Mouse (Mus musculus) forebrain, embryonic 10.5 days (tissue): ENCODE results near the gene 7530416G11Rik. TPM values are rescaled to one million over a fixed set of nuclear protein-coding genes. Genes with fewer than 3 reads are reported as not detected.

Experiments used
- DNase-seq: peaks from one replicate; pipeline ENCODE4 v3.0.0-alpha.2; 2017; ENCODE audit warnings: low spot score; ENCODE audit errors: extremely low spot score
- H3K27ac ChIP-seq: fragments of 300-500 bp; sonication (generic); 2 replicates; pipeline ENCODE4 v1.5.1; 2016; ENCODE audit warnings: mild to moderate bottlenecking
- H3K27me3 ChIP-seq: fragments of 300-500 bp; sonication (generic); 2 replicates; pipeline ENCODE4 v1.6.1; 2016; ENCODE audit warnings: mild to moderate bottlenecking; ENCODE audit not compliant: poor library complexity, severe bottlenecking
- H3K36me3 ChIP-seq: fragments of 300-500 bp; sonication (generic); replicated peaks from 2 replicates; pipeline ENCODE4 v1.6.1; 2016; ENCODE audit warnings: mild to moderate bottlenecking, moderate library complexity
- H3K4me1 ChIP-seq: fragments of 300-500 bp; sonication (generic); 2 replicates; pipeline ENCODE4 v1.6.1; 2016
- H3K4me3 ChIP-seq: fragments of 300-500 bp; sonication (generic); 2 replicates; pipeline ENCODE4 v1.5.1; 2016; ENCODE audit warnings: mild to moderate bottlenecking, moderate library complexity
- H3K9me3 ChIP-seq: fragments of 300-500 bp; sonication (generic); 2 replicates; pipeline ENCODE4 v1.6.1; 2016; ENCODE audit warnings: mild to moderate bottlenecking, moderate library complexity
- WGBS: fragments of 180-500 bp; shearing (Covaris S2); methylation state at CpG from one replicate; pipeline ENCODE4 v1.1.7; 2016; 5-methylcytosine and 5-hydroxymethylcytosine counted together
- polyA plus RNA-seq: library from polyadenylated mRNA; unstranded; fragments of >200 nt; fragmentation: Nextera tagmentation; extraction: Ambion mirVana; gene quantifications from 2 replicates; pipeline ENCODE4 v1.2.1, GENCODE M21; 2016

Gene 7530416G11Rik
- polyA plus RNA-seq, 1 experiment from 2014 or later: not detected

DNA sequence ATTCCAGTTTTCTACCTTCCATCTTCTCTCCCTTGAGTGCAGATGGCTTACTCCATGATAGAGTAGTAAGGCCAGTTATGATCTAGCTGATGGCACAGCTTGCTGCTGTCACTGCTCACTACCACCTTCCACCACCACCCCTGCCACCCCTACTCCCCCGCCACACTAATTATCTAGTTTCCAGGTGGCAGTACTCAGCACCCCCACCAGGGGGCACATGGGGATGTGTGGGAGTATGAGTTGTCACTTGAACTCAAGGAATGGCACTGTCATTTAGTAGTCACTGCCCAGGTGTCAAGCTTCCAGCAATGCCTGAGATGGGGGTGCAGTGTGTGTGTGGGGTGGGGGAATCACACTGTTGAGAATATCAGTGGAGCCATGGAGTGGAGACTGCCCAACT lies 25.4 kb downstream of the 7530416G11Rik start:
- peaks cover 3% of the 10 kb centered on the region; the same call in 1 of the 2 replicates for H3K9me3 ChIP-seq
- 24% methylated on average over 1 of the region's 1 CpGs for WGBS
- H3K27ac ChIP-seq: 0 out of 2 replicates have a peak overlapping the region, but pooled peaks have one; percentile 30
- H3K36me3 ChIP-seq: peaks cover 10% of the 10 kb centered on the region
- peaks cover 38% of the 10 kb centered on the region for H3K27me3 ChIP-seq
- H3K4me3 ChIP-seq: no peak overlapping the region
- H3K4me1 ChIP-seq: peaks cover 52% of the 10 kb centered on the region
- DNase-seq: peak; percentile 71

DNA sequence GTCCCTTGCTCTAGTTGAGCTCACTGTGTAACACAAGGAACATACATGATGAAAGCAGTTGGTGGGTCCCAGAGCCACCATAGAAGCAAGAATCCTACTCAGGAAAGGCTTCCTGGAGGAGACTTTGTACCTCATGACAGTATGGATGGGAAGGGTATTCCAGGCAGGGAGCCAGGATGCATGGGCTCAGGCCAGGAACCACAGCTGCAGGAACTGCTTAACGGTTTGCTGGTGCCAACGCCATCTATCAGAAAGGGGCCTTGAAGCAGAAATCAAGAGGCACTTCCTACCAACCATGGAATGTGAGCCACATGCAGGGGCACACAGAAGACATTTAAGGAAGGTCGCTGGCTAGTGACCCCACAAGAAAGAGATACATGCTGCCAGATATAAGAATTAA lies 28.3 kb downstream of the 7530416G11Rik start:
- Histone ChIP-seq H3K9me3 (peaks cover 3% of the 10 kb centered on the region; the same call in 1 of the 2 replicates), H3K4me1 (peaks cover 24% of the 10 kb centered on the region), H3K27me3 (peaks cover 10% of the 10 kb centered on the region), H3K27ac (no peak overlapping the region), H3K36me3 (peaks cover 28% of the 10 kb centered on the region), H3K4me3 (no peak overlapping the region)
- DNase-seq: no peak
- 78% methylated on average over 3 of the region's 3 CpGs for WGBS

DNA sequence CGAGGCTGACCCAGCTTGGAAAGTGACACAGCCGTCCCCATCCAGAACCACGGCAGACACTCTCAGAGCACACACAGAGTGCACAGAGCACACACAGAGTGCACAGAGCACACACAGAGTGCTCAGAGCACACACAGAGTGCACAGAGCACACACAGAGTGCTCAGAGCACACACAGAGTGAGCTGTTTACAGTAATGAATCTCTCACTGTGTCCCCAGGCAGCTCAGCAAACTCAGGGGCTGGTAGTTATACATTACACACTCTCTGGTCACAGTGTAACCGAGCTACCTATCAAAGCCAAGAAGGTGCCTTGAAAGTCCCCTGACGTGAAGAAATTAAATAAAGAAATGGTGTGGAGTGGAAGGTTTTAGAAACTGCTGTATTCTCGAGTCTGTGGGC lies 33.6 kb downstream of the 7530416G11Rik start:
- Histone ChIP-seq H3K27ac (no peak overlapping the region), H3K27me3 (peaks cover 51% of the 10 kb centered on the region), H3K4me1 (peaks cover 32% of the 10 kb centered on the region), H3K9me3 (no peaks in the 10 kb centered on the region), H3K4me3 (no peak overlapping the region), H3K36me3 (peaks cover 66% of the 10 kb centered on the region)
- 88% methylated on average over 6 of the region's 6 CpGs for WGBS
- no peak for DNase-seq

DNA sequence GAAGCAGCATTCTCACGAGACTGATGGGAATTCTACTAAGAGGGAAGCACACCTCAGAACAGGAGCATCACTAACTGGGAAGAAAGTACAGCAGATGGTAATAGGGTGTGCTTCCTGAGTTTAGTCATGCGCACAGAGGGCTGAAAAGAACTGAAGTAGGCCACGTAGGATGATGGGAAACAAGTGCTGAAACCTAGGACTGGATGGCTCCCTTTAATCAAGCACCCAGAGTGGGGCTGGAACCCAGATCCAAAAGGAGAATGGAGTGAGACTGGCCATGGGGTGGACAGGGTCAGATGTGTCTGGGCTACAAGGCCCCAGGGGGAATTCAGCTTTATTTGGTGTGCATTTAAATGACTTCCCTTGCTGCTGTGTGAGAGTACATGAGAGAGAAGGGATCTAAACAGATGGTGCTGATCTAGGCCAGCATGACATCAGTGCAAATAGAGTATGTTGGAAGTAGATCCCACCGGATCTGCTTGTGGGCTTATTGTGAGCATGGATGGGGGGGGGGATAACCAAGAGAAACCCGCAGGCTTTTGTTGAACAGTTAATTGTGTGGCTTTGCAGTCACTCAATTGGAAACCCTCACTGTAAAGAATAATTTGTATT lies 36.5 kb downstream of the 7530416G11Rik start:
- no peaks in the 10 kb centered on the region for H3K9me3 ChIP-seq
- WGBS: 91% methylated on average over 5 of the region's 5 CpGs
- peak overlapping the region; percentile 90 for H3K27ac ChIP-seq
- no peak for DNase-seq
- peaks cover 72% of the 10 kb centered on the region for H3K27me3 ChIP-seq
- peaks cover 64% of the 10 kb centered on the region for H3K36me3 ChIP-seq
- H3K4me3 ChIP-seq: no peak overlapping the region
- peaks cover 60% of the 10 kb centered on the region for H3K4me1 ChIP-seq

DNA sequence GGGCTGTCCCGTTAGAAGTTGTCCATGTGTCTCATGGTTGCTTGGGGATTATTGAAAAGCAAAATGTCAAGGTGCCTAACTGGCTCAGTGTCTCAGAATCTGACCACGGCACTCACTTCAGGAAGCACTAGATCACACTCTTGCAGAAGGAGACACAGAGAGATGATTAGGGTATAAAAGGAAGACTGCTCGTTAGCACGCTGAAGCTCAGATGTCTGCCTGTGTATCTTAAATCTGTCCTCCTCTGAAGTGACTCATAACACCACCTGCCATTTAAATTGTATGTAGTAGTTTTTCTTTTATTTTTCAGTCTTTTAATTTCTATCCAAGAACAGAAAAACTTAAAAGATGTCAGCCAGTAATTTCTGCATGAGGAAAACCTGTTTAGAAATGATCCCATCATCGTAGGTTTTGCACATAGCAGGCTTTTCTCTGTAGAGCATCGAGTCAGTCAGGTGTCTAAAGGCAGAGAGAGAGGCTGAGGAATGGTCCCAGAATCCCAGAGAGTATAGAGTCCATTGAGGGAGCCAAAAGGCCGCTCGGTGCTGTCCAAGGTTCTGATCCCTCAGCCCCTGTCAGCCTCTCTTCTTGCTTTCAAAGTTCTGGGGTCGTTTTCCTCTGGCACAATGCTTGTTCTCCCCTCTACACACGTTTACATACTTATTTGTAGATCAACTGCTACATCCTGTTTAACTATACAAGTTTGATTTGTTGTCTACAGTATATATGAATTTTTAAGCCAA lies 38.0 kb downstream of the 7530416G11Rik start:
- H3K27ac ChIP-seq: peak overlapping the region; percentile 90
- WGBS: 32% methylated on average over 10 of the region's 10 CpGs

DNA sequence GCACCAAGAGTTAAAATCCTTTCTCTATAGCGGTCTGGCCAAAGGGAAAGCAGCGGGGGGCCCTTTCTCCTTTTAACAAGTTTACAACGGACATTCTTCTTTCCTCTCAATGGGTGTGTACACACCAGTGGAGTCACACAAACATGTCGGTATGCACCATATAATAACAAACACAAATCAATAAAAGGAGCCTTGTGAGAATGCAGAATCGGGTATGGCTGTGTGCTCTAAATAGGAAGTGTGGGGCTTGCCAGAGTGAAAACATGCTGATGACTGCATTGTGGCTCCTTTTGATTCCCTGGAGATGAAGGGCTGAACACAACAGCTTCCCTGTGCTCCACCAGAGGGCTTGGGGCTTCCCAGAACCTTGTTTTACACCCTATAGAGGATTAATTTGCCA lies 38.8 kb downstream of the 7530416G11Rik start:
- 5% methylated on average over 5 of the region's 5 CpGs for WGBS
- Histone ChIP-seq H3K4me1 (peaks cover 84% of the 10 kb centered on the region), H3K9me3 (no peaks in the 10 kb centered on the region), H3K27me3 (peaks cover 84% of the 10 kb centered on the region), H3K27ac (peak overlapping the region; percentile 90), H3K36me3 (peaks cover 57% of the 10 kb centered on the region), H3K4me3 (peak overlapping the region; percentile 23; the same call in 1 of the 2 replicates)
- DNase-seq: peak; percentile 81

More for the DNA sequence above, 38.0 kb downstream of the 7530416G11Rik start:
- H3K36me3 ChIP-seq: peaks cover 58% of the 10 kb centered on the region
- H3K27me3 ChIP-seq: peaks cover 82% of the 10 kb centered on the region
- peak overlapping the region; percentile 5; the same call in 1 of the 2 replicates for H3K4me3 ChIP-seq
- peaks cover 76% of the 10 kb centered on the region for H3K4me1 ChIP-seq
- H3K9me3 ChIP-seq: no peaks in the 10 kb centered on the region
- DNase-seq: no peak

DNA sequence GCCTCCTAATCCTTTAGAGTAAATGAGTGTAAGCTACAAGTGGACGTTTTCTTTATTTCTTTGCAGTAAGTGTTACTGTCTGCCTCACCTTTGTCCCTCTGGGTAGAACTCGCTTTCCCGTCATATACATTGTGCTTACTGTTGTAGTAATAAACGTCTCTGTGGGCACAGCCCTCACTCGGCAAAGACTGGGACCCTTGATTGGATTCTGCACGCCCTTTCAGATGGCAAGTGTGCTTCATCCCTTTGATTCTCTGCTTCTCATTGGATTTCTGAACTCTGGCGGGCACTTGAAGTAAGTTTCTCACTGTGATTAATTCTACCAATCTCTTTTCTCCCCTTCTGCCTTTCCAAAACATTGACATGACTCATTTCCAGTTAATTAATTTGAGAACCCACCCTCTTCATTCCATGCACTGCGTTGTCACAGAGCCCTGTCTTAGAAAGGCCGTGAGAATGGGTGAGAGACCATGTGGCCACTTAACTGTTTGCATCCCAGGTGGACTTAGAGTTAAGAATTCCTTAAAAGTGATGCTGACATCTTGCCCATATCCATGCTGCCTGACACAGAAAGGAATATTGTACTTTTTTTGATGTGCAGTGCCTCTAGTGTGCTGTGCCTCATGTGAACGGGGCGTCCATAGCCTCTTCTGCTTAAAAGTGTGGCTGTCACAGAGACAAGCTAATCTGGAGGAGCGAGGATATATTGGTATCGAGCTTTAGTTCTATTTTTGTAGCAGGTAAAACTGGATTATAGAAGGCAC lies 39.8 kb downstream of the 7530416G11Rik start:
- H3K27me3 ChIP-seq: peaks cover 75% of the 10 kb centered on the region
- H3K4me1 ChIP-seq: peaks cover 93% of the 10 kb centered on the region
- WGBS: 37% methylated on average over 13 of the region's 13 CpGs
- no peaks in the 10 kb centered on the region for H3K9me3 ChIP-seq
- peak overlapping the region; percentile 90 for H3K27ac ChIP-seq
- DNase-seq: peak; percentile 52
- H3K36me3 ChIP-seq: peaks cover 48% of the 10 kb centered on the region
- peak overlapping the region; percentile 23; the same call in 1 of the 2 replicates for H3K4me3 ChIP-seq

DNA sequence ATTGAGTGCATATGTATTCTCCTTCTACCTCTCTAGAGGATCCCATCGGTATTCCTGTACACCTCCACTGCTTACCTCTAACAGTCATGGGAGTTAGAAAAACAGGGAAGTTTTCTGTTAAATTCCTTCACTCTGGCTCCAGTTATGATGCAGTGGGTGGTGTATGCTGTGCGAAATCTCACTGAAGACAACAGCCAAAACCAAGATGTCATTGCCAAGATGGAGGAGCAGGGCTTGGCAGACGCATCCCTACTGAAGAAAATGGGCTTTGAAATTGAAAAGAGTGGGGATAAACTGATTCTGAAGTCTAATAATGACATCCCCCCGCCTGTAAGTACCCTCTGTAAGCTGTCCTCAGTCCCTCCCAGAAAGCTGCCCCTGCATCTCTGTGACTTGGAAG lies 40.9 kb downstream of the 7530416G11Rik start:
- DNase-seq: no peak
- Histone ChIP-seq H3K36me3 (peaks cover 37% of the 10 kb centered on the region), H3K9me3 (no peaks in the 10 kb centered on the region), H3K27me3 (peaks cover 64% of the 10 kb centered on the region), H3K4me1 (peaks cover 99% of the 10 kb centered on the region), H3K4me3 (peak overlapping the region; percentile 23; the same call in 1 of the 2 replicates), H3K27ac (peak overlapping the region; percentile 90)
- 70% methylated on average over 4 of the region's 4 CpGs for WGBS

DNA sequence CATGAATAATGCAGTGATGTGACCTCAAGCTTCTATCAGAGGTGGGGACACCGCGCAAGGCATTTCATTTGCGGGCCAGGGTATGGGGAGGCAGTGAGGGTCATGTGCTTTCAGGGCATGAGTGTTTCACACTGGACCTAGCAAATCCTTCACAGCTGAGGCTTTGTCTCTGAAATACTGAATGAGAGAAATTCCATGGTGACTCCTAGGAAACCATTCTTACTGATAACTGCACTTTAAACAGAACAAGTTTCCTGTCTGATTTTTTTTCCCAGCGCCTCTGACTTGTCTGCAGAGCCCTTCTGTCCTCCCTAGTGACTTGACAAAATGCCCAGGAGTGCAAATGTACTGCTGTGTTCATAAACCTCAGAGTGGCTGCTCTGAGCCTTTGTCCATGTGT lies 41.5 kb downstream of the 7530416G11Rik start:
- DNase-seq: peak; percentile 65
- Histone ChIP-seq H3K36me3 (peaks cover 32% of the 10 kb centered on the region), H3K9me3 (no peaks in the 10 kb centered on the region), H3K4me3 (peak overlapping the region; percentile 23; the same call in 1 of the 2 replicates), H3K27me3 (peaks cover 60% of the 10 kb centered on the region), H3K4me1 (peaks cover 100% of the 10 kb centered on the region), H3K27ac (peak overlapping the region; percentile 90)
- WGBS: 41% methylated on average over 4 of the region's 4 CpGs

DNA sequence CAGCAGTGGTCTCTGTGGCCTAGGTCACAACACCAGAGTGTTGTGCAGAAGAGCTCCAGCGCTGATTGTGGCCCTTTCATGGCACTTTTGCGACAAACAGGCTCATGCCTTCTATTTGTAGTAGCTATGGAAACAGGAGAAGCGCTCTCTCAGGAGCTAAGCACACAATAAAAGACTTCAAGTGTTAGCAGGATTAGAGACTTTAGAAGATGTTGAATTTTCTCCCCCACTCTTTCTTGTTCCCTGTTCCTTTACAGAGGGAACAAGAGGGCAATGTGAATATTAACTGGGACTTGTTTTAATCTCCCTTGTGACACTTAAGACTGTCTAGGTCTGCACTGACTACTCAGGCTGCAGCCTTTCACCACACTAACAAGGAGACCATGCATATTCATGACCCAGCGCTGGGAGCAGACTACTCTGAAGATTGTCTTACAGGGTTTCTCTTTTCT lies 44.4 kb downstream of the 7530416G11Rik start:
- Histone ChIP-seq H3K27me3 (peaks cover 51% of the 10 kb centered on the region), H3K4me1 (peaks cover 99% of the 10 kb centered on the region), H3K36me3 (peaks cover 31% of the 10 kb centered on the region), H3K9me3 (no peaks in the 10 kb centered on the region), H3K4me3 (peak overlapping the region; percentile 23; the same call in 1 of the 2 replicates), H3K27ac (peak overlapping the region; percentile 90)
- peak; percentile 55 for DNase-seq
- WGBS: 25% methylated on average over 4 of the region's 4 CpGs

DNA sequence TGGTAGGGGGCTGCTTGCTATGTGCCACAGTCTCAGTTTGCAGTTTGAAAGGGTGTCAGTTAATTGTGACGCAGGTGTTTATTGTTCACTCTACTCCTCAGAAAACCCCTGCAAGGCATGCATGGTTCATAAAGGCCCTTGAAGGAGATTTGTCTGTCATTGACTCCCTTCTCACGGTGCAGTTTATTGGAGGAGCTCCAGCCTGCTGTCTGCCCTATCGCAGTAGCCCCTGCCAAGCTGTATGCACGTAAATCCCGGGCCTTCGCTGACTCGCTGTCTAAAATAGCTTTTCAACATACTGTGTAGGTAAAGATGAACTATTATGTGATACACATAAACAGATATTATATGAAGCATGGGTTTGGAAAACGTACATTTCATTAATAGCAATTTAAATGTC lies 45.2 kb downstream of the 7530416G11Rik start:
- no peak for DNase-seq
- H3K27ac ChIP-seq: peak overlapping the region; percentile 90
- H3K4me3 ChIP-seq: 0 out of 2 replicates have a peak overlapping the region, but pooled peaks have one; percentile 7
- WGBS: 59% methylated on average over 8 of the region's 8 CpGs
- peaks cover 29% of the 10 kb centered on the region for H3K36me3 ChIP-seq
- no peaks in the 10 kb centered on the region for H3K9me3 ChIP-seq
- H3K4me1 ChIP-seq: peaks cover 90% of the 10 kb centered on the region
- H3K27me3 ChIP-seq: peaks cover 42% of the 10 kb centered on the region

DNA sequence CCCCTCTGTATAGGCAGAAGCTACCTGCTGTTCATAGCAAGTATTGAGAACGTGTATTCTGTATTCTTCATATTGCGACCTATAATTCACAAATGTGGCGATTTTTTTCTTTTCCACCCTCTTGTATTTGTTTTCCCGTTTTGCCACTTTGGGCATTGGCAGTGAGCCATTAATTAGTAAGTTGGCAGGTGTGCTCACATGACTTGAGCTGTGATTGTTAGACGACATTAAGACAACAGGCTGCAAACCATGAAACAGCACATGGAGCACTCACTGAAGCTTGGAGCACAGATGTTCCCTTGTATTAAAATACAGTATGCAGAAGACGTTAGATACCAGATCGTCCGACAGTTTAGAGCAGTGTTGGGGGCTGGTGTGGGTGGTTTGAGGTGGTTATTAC lies 46.1 kb downstream of the 7530416G11Rik start:
- DNase-seq: no peak
- WGBS: 89% methylated on average over 8 of the region's 8 CpGs
- H3K27ac ChIP-seq: peak overlapping the region; percentile 90

More for the DNA sequence above, 46.1 kb downstream of the 7530416G11Rik start:
- Histone ChIP-seq H3K27me3 (peaks cover 33% of the 10 kb centered on the region), H3K36me3 (peaks cover 28% of the 10 kb centered on the region), H3K9me3 (no peaks in the 10 kb centered on the region), H3K4me3 (no peak overlapping the region), H3K4me1 (peaks cover 81% of the 10 kb centered on the region)
